Mouse (Mus musculus) erythroblast, adult 5-6 weeks (primary cell): ENCODE data around the gene Ccdc6. TPM values are rescaled to one million over a fixed set of nuclear protein-coding genes. Genes with fewer than 3 reads are reported as not detected.
A peak's percentile ranks its signal among the peaks of the same experiment; 100 is the strongest.

Experiments
- ATAC-seq: replicated peaks from 2 replicates; pipeline ENCODE4 v1.8.0; 2016; ENCODE audit warnings: moderate number of reproducible peaks, mild to moderate bottlenecking, moderate TSS enrichment, inconsistent platforms; ENCODE audit not compliant: poor library complexity, low FRiP score, severe bottlenecking
- total RNA-seq, 2 experiments: library from RNA; stranded (forward) in 1 of 2; stranded (reverse) in 1 of 2; fragments of 150-400 nt in 1 of 2; fragments of 200-764, 138-1000 nt in 1 of 2; gene quantifications; 2 replicates each; pipeline versions ENCODE4 v1.2.3 to v1.2.4; 2015 to 2017; ENCODE audit warnings: low replicate concordance in 2 of 2

The Ccdc6 gene
- total RNA-seq, 2 experiments from 2014 or later: 16.5 to 18.6 TPM

DNA sequence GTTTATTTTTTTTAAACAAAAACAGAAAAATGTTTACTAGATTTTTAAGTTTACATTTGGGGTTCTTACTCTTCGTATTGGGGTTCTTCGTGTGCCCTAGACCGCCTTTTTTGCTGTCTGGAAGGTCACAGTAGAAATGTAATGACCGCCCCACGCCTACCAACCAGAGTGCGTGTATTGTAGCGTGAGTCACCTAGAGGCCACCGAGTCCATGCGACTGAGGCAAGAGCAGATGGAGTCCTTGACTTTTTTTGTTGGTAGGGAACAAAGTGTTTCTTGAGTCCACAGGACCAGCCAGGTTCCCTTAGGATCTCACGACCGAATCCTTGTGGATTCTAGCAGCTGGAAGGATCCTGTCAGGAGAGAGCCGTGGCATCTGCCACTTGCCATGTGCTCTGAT is 63.9 kb downstream of the Ccdc6 start:
- no peak for ATAC-seq

DNA sequence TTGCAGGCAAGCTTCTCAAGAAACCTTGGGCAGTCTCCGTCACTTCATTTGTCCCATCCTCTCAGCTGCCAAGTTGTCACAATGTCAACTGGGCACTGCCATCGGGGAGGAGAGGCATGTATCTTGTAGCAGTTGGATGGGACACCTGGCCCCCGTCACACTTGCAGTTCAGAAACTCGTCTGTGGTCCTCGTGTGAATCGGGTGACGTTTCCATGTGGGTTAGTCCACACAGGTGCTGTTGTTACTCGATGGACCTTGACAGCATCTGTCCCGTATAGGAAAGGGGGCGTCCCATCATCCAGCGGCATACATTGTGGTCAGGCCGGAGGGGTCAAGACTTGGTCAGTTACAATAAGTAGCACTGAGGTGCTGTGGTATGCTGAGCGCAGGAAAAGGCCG is 64.6 kb downstream of the Ccdc6 start:
- ATAC-seq: no peak

DNA sequence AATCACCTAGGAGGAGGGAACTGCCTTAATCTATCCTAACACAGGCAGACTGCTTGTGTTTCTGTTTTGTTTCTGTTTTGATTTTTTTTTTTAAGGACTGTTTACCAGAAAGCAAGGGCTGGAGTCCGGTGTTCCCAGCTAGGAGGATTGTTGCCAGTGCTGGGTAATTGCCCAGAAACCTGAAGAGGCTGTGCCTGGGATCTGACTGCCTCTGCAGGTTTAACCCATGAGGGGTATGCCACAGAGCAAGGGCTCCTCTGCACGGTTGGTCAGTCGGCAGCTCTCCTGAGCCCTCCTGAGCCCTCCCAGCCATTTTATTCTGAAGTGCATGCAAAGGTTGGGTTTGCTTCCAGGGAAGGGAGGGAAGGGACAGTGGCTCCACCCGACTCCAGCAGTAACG is 66.8 kb downstream of the Ccdc6 start:
- ATAC-seq: no peak

DNA sequence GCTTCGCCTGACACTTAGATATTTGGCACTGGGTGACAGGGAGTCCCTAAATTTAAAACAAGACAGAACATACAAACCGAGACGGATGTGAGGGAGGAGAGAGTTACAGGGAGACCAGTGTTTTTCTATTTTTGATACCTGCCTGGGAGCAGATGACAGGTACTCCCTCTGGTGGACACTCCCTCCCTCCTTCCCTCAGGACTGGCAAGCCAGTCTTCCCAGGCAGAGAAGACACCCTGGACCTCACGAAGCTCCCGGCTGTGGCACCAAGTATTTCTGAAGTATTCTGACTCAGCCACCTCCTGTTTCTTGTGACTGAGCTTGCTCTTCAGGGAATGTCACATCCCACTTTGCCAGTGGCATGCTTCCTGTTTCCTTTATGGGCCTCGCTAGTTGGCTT is 69.0 kb downstream of the Ccdc6 start:
- no peak for ATAC-seq

DNA sequence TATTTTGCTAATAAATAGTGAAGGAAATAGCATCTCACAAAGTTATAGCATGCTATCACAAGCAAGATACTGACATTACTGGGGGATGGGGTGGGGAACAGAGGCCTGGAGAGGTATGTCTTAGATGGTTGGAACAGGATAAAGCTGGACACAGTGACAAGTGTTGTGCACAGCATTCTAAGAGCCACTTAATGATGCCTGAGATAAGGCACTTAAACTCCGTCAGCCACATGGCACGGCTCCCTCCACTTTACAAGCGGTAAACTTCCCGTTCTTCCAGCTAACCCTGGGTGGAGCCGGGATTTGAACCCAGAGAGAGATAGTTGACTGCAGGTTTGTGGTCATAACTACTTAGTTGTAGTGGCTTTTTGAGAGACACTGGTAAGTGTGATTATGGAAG is 69.5 kb downstream of the Ccdc6 start:
- no peak for ATAC-seq

DNA sequence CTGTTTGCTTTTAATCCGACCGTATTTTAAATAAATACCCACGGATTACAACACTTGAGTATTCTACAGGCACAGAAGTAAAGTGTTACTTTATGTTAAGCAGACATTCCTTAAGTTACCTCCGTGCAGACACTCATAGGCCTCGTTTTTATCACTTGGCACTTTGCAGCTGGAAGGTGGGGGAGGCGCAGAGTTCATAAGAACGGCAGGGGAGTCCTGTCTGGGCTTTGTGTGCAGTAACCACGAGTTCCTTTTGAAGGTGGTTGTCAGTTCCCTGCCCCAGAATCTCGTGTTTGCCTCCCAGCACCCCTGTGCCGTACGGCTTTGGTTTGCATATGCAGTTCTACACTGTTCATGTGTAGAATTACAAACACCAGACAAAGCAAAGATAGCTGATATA is 70.7 kb downstream of the Ccdc6 start:
- ATAC-seq: no peak

DNA sequence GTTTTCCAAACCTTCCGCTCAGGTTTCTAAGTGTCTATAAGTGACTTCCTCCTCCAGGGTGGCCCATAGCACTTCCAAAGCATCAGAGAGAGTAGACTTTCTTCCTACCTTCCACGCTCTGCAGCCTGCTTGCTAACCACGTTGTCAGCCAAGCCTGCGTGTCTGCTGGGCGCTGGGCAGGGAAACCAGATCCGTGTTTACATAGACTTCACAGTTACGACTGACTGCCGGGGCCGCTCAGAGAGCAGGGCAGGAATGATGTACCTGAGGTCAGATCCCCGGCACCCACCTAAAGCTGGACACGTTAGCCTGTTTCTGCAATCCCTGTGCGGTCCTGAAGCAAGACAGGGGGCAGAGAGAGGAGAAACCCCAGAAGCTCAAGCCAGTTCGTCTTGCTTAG is 71.5 kb downstream of the Ccdc6 start:
- ATAC-seq: no peak

DNA sequence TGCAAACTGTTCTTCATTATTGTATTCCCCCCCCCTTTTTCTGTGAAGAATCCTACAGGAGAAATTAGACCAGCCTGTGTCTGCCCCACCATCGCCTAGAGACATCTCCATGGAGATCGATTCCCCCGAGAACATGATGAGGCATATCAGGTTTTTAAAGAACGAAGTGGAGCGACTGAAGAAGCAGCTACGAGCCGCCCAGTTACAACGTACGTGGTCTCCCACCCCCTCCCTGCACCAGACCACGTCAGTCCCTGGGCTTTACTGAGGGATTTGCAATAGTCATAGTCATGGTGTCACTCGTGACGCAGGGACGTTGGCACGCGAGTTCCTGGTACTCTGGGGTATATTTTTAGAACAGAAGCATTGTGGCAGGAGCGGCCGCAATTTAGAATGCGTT is 72.1 kb downstream of the Ccdc6 start:
- ATAC-seq: no peak

DNA sequence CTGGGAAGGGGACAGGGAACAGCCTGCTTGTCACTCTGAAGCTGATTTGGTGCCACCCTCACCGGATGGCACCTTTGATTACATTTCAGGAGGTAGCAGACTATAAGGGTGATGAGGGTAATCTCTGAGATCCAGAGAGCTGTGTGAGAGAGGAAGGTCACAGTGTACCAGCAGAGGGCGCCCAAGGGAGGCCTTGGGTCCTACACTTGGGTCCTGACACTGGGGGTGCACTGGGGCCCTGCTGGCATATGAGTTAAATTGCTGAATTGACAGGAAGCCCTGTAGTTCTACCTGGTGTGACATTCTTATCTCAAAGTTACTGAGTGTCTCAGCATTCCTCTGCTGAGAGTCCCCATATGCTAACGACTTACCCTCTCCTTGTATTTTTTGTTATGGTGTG is 76.4 kb downstream of the Ccdc6 start:
- peak; percentile 73 for ATAC-seq

DNA sequence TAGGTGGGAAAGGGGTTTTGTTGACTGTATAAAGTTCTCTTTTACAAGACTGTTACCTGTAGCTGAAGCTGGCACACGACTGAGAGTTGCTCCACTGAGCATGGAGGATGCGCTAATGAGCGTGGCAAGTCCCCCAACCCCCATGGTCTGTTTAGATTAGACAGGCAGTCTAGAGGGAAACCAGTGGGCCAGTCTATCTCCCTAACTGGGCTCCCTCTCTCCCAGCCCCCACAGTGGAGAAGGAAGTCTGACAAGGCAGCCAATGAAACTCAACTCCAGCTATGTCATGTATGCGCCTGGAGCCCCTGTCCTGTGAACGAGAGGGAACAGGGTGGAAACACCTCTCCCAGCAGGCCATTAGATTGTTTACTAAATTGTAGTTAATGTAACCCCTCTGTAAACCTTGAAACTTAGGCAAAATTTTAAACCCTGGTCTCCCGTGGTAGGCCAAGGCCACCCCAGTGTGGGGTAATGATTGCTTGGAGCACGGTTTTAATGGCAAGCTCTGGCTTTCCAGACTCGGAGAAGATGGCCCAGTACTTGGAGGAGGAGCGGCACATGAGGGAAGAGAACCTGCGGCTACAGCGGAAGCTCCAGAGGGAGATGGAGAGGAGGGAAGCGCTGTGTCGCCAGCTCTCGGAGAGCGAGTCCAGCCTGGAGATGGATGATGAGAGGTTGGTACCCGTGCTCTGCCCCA is 77.7 kb downstream of the Ccdc6 start:
- no peak for ATAC-seq

DNA sequence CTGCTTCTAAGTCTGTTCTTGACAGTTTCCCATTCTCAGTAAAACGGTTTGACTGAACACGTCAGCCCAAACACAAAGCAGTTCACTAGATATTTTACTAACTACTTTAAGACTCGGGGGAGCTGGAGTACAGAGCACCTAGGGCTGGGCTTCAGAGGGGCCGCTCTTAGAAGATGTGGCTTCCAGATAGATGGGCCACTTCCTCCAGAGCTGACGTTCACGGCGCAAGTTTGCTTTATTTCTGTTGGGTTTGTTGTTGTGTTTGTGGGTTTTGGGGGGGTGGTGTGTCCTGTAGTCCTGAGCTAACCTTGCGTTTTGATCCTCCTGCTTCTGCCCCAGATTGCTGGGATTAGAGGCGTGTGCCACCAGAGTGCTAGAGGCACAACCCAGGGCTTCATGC is 83.8 kb downstream of the Ccdc6 start:
- ATAC-seq: no peak

DNA sequence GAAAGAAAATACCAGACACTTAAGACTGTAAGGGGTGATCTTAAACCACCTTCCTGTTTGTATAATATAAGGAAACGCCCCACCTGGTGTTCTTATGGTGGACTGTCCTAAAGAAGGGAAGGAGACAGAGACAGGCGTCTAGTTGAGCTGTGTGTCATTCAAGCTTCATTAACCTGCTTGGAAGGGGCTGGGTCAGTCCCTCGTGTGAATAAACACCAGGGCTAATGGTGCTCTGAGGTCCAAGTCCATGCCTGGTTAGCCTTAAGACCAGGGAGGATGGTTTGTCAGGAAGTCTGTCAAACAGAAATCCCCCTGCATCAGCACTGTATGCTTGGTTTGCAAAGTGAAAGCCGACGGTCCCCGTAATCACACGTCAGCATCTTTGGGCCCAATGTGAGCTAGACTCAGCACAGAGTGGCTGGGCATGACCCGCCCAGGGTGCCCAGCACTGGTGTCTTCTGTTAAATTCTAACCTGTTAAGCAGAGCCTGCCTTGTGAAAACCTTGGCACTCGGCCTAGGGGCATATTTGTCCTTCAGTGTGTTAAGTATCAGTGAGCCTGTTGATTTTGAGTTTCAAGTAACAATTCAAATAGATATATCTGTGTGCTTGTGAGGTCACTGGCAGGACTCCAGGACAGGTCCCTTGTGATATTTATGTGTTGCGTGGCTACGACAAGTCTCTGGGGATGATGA is 84.5 kb downstream of the Ccdc6 start:
- ATAC-seq: no peak

DNA sequence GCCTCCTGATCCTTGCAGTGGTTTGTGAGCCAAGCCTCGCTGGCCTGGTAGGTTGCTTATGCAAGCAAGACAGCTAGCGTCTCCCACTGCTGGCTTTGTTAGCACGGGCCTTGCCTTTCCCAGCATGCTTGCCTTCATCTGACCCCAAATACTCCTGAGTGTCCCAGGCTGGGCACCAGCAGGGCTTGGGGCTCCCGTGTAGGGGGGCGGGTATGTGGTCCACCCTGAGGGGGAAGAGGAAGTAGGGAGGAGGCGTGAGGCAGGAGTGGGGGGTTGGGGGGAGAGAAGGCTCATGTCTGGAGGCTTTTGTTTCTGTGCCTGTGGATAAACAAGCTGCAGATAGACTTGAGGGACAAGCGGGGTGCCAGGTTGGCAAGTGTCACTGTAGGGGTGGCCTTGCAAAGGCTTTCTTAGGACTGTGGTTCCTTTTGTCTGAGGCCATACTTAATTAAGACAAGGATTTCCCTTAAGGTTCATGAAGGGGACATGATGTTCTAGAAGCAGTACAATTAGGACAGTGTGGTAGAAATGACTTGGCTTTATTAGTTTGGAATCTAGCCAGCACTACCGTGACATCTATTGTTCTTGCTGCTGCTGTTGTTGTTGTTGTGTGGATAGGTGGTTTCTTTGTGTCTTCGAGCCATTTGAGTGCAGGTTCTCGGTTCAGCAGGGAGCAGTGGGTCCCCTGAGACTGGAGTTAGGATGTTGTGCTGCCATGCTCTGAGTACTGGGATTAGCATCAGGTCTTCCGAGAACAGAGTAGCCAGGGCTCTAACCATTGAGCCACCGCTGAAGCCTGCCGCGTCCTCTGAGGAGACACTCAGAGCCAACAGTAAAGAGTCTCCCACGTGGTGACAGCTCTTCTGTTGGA is 86.5 kb downstream of the Ccdc6 start:
- no peak for ATAC-seq

DNA sequence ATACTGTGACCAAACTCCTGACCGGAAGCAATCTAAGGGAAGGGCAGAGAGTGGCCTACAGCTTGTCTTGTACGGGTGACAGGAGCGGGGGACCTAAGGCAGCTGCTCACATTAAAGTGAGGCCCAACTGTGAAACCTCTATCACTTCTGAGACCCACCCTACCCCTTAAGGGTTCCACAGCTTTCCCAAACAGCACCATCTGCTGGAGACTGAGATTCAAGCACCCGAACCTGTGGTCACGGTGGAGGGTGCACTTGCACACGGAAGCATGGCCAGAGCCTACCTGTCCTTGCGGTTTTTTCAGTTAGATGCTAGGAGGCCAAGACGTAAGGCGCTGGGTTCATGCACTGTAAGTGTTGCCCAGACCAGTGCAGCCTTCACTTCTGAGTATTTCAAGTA is 89.2 kb downstream of the Ccdc6 start:
- 0 out of 2 replicates have a peak, but pooled peaks have one; percentile 36 for ATAC-seq

DNA sequence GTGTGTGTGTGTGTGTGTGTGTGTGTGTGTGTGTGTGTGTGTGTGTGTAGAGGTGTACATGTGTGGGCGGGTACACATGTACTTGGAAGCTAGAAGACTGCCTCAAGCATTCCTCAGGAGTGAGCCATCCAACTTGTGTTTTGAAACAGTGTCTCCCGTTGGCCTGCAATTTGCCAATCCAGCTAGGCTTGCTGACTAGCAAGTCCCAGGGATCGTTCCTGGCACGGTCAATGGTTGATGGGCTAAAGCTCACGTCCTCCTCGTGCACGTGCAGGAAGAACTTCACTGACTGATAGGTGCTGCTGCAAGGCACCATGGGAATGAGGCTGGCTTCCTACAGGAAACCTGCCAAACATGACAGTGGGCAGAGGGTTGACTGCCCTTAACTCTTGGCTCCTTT is 89.7 kb downstream of the Ccdc6 start:
- no peak for ATAC-seq

DNA sequence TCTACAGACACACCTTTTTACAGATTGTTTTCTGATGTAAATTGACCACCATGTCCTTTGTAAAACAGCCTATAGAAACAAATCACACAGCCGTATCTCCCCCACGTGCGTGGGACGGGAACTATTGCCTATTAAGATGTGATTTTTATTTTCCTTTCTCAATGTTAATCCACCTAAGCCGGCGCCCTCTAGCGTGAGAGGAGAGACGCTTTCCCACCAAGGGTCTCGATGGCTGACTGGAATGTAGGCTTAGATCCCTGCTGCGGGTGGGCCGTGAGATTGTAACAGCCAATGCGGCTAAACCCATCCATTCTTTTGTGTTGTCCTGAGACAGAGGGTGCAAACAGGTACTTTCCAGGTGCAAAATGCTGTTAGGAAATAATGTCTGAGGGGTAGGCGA is 92.9 kb downstream of the Ccdc6 start:
- no peak for ATAC-seq

DNA sequence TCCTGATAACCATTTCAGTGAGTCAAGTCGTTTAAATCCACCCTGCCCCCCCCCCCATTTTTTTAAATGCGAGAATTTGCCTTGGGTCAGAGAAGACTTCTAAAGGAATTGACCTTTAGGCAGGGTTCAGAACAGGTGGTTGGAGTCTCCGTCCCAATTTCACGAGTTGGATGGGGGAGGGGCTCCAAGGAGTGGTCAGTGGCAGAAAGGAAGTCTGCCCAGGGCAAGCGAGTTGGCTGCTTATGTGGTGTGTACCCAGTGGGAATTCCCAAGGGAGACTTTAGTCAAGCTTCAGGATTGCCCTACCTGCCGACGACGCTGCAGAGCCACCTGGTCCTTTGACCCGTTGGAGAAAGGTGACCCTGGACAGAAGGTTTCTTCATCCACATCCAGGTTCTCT is 97.4 kb downstream of the Ccdc6 start:
- no peak for ATAC-seq

DNA sequence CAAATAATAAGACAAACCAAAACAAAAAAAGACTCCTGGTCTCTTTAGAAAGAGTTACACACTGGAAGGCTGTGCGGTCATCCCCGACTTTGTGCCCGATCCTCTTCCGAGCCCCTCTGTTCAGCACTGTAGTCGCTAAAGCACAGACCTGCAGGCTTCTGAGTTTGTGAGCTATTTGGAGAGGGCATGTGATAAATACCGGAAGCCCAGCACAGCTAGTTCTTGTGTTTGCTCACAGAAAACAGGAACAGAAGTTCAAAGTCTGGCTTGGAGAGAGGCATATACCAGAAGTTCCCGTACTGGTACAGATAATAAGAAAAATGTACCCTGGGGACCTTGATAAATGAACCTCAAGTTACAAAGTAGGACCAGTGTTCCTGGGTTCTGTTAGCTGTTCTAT is 98.4 kb downstream of the Ccdc6 start:
- ATAC-seq: no peak

DNA sequence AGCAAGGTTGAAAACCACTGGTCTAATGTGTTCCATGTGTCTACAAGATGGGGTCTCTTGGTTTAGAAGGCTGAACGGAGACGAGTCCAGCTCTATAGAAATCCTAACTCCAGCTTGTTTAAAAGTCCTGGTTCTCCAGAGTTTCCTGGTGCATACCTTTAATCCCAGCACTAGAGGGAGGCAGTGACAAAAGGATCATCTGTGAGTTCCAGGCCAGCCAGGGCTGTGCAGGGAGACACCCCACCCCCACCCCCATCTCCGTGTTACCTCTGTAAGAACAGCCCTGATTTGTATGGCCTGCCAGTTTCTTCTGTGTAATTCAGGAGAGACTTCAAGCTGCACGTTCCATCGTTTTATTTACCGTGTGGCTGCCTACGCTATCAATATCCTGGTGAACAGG is 98.9 kb downstream of the Ccdc6 start:
- ATAC-seq: no peak

DNA sequence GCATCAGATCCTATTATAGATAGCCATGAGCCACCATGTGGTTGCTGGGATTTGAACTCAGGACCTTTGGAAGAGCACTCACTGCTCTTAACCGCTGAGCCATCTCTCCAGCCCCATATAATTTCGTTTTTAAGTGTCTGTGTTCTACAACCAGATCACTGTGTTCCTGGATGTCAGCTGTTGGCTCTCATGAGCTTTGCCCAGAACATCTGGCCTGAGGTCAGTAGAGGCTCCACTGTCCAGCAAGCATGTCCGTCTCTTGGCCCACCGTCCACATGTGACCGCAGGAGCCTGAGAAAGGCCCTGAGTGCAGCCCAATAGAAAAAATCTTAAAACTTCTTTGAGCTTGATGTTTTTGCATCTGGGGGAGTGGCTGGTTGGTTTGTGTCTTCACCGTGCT is 99.7 kb downstream of the Ccdc6 start:
- ATAC-seq: no peak

DNA sequence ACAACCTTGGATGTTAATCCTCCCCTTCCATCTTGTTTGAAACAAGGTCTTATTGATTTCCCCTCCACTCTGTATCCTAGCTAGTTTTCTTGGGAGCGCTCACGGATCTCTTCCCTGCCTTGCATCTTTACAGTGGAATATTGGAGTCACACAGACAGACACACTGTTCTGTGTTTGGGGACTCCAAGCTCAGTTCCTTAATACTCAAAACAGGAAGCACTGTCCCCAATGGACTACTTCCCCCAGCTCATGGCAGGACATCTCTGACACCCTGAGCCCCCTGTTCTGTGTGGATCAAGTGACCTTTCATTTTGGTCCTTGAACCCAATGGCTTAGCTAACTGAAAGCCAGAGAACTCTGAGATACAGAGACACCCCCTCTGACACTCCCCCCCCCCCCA is 100.7 kb downstream of the Ccdc6 start:
- no peak for ATAC-seq
